Mouse (Mus musculus) CD4-positive, CD25-positive, alpha-beta regulatory T cell, adult 4 months (primary cell): ENCODE data around the gene Grm4. TPM values are rescaled to one million over a fixed set of nuclear protein-coding genes. Genes with fewer than 3 reads are reported as not detected.

Source experiments
- ATAC-seq: one replicate; pipeline ENCODE4 v1.8.0; 2017
- polyA plus RNA-seq, 2 experiments: library from polyadenylated mRNA; unstranded; fragments of 100-300 nt; shearing (Covaris generic); gene quantifications; one replicate each; pipeline ENCODE4 v1.2.1; 2017

Grm4 gene
- polyA plus RNA-seq, 2 experiments from 2014 or later: not detected

DNA sequence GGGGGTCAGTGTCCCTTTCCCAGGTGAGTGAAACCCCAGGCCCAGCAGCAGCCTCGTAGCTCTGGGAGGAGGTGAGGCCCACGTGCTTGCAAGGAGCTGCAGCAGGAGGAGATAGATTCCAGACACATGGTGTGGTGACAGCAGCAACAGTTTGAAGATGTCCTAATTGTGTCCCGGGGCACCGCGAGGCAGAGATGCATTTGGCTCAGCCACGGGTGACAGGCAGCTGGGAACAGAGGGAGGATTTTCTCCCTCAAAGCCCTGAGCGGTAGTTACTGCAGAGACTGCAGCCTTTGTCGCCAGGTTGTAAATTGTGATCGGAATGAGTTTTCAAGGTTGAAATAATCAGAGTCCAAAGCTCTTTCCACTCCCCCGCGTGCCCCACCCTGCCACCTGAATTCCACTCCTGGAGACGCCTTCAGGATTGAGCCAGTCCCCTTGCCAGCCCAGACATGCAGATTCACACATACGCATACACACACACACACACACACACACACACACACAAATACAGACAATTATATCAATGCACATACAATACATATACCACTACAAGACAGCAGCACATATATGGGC lies 78.6 kb downstream of the Grm4 start:
- no peak for ATAC-seq

DNA sequence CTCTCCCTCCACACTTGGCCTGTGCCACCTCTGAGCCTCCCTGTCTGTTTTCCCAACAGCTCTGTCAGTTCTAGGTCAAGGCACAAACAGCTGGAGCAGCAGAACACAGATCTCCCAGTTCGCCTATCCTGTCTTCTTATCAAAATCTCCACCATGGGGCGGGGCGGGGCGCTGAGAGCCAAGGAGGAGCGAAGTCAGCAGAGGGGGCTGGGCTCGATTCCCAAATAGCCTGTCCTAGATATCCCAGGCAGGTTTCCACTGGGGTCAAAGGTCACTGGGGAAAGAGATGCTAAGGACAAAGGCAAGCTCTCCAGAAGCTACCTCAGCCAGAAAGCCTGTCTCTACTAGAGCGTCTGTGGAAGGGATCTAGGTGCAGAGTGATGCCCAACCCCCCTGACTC lies 79.4 kb downstream of the Grm4 start:
- ATAC-seq: no peak

- no peak for ATAC-seq
Measured at GRCm38 (mm10) chr17:27435799-27436198, 85.4 kb downstream of the Grm4 start.

DNA sequence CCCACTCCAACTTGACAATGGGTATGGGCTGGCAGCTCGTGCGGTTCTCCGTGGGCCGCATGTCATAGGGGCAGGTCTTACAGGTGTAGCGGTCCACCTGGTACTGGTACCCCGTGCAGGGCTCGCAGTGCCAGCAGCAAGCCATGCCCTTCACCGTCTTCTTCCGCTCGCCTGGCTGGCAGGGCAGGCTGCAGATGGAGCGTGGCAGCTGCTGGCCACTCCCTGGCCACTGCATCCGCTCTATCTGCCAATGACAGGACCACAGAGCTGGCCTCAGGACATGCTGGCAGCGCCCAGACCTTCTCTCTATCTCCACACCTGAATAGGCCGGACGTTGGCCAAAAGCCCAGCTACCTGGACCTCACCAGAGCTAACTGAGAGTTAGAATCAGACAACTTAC lies 86.0 kb downstream of the Grm4 start:
- no peak for ATAC-seq

DNA sequence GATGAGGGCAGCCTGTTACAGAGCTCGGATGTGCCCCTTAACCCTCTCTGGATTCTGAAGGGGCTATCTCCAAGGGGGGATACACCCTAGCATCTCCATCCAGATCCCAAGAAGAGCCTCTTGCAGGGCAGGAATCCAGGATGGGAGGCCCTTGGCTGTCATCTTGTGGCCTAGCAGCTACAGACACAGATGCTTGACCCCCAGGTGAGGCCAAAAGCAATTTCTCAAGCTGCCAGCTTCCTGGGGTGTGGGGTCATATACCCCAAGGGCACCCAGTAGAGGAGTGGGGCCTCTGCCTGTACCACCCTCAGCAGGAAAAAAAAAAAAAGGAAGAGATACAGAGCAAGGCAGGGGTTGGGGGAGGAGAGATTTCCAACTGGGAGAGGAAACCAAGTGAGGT lies 87.1 kb downstream of the Grm4 start:
- ATAC-seq: no peak

DNA sequence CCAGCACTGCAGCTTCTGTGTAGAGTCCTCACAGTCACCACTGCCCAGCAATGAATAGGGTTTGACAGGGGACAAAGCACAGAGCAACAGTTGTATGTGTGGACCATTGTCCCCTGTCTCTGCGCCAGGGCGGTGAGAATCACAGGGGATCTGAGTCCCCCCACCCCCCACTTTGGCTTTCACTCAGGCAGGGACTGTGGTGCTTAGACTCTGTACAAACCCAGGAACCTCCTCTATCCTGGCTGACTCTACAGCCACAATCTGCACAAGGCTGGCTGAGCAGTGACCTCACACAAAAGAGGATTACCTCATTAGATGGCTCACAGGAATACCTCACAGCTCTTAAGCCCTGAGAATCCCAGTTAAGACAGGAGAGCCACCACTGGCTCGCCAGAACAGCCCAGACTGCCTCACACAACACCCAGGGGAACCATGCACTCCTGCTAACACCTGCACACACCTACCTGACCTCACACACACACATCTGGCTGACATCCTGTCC lies 88.0 kb downstream of the Grm4 start:
- ATAC-seq: no peak

- no peak for ATAC-seq
Measured at GRCm38 (mm10) chr17:27432145-27432650, 89.0 kb downstream of the Grm4 start.

DNA sequence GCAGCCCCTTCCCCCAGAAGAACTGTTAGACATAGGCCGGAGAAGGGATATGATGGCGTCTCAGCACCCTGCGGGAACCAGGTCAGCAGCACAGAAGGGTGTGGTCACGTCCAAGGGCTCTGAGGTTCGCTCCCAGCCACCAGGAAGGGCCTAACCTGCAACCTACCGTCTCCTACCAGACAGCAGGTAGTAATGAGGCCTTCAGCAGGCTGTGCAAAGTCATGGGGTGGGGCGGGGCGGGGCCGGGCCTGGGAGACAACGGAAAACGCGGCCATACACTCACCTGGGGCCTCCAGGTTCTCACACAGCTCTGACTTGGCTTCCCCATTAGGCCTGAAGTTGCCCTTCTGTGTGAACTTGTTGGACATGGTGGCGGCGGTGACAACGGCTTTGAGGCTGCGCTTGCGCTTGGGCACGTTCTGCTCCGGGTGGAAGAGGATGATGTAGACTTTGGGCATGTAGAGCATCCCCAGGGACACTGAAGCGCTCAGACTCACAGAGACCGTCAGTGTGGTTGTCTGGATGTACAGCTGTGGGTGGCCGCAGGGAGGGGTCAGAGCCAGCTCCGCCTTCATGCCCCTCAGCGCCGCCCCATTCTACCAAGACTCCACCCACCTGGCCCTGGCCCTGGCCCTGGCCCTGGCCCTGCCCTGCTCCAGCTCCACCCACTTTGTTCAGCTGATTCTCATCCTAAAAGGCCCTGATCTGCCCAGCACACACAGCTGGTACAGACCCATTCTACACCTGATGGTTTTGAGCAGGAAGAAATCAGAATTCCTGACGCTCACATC lies 90.0 kb downstream of the Grm4 start:
- ATAC-seq: no peak

DNA sequence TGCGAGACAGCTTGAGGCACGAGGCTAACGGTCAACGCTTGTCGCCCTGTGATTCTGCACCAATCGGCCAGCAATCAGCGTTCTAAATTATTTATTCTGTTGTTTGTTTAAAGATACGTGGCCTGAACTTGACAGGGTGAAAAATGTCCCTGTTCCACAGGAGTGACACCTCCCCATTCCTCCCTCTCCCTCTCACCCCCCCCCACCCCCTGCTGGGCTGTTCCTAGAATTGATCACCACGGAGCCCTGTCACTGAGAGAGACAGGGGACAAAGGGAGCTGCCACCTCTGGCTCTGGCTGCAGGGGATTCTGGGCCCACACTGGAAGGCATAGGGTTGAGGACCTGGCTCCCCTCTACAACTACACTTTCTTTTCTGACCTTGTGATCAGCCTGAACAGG lies 91.4 kb downstream of the Grm4 start:
- ATAC-seq: no peak

- ATAC-seq: no peak
Measured at GRCm38 (mm10) chr17:27425016-27425415, 96.2 kb downstream of the Grm4 start.

DNA sequence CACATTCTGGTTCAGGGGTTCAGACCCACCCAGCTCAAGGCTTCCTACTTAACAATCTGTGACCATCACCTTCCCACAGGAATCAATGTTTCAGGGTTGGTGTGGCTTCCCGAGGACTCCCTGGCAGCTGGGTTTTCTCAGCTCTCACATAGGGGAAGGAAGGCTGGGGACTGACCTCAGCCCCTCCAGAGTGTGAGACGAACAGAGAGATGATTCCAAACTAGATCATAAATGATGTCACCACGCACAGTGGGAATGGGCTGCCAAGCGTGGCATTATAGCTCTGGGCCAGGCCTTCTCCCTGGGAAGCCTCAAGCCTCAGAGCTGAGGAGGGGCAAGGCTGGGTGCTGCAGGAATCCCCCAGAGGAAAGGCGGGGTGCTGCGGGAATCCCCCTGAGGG lies 96.8 kb downstream of the Grm4 start:
- no peak for ATAC-seq

- no peak for ATAC-seq
Measured at GRCm38 (mm10) chr17:27422726-27423381, 98.3 kb downstream of the Grm4 start.

- ATAC-seq: no peak
Measured at GRCm38 (mm10) chr17:27422371-27422725, 98.9 kb downstream of the Grm4 start.

GRCm38 (mm10) chr17:27421837-27422236 lies 99.4 kb downstream of the Grm4 start:
- ATAC-seq: no peak

DNA sequence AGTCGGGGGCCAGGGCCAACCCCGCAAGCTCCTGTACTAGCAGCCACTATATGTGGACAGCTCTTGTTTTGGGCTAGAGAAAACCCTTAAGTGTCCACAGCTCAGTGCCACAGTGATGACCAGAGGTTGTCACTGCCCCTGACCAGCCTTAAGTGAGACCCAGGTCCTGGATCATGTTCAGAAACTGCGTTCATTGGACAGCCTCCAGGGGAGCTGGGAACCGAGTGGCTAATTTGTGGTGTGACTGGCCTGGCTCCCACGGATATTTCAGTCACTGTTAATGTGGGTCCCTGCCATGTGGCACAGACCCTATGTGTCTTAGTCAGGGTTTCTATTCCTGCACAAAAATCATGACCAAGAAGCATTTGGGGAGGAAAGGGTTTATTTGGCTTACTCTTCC lies 112.2 kb downstream of the Grm4 start:
- no peak for ATAC-seq

DNA sequence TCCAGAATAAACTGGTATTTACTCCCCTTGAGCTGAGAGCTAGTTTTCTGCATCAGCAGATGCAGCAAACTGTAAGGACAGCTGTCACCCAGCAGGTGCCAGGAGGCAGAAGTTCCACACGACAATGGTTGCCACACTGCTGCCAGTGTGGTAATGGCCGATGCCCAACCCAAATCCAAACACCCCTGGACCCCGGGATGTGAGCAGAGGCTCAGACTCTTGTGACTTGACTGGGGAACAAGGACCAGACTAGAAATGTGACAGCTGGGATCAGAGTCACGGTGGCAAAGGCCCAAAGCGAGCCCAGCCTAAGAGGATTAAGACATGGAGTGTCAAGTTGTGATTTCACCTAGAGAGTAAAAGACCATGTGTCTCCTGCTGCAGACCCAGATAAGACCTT lies 112.7 kb downstream of the Grm4 start:
- ATAC-seq: no peak

DNA sequence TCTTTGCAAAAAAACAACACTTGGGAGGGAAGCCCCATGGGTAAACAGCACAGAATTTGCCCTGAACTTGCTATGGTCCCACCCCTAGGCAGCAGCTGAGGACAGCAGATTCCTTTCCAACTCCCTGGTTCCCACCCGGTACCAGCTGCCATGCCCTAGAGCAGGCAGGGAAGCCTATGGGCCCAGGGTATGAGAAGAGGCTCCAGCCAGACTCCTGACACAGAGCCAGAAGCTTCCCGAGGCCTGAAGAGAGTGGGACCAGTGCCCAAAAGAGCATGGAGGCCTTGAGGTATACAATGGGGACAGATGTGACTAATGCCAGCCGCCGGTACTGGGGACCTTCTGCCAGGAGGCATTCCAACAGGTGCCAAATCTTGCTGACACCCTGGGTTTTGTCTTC lies 114.2 kb downstream of the Grm4 start:
- ATAC-seq: no peak

- no peak for ATAC-seq
Measured at GRCm38 (mm10) chr17:27405376-27406024, 115.7 kb downstream of the Grm4 start.

GRCm38 (mm10) chr17:27401200-27401599 lies 120.0 kb downstream of the Grm4 start:
- ATAC-seq: no peak

GRCm38 (mm10) chr17:27393931-27394330 lies 127.3 kb downstream of the Grm4 start:
- ATAC-seq: no peak

- no peak for ATAC-seq
Measured at GRCm38 (mm10) chr17:27393432-27393831, 127.8 kb downstream of the Grm4 start.

DNA sequence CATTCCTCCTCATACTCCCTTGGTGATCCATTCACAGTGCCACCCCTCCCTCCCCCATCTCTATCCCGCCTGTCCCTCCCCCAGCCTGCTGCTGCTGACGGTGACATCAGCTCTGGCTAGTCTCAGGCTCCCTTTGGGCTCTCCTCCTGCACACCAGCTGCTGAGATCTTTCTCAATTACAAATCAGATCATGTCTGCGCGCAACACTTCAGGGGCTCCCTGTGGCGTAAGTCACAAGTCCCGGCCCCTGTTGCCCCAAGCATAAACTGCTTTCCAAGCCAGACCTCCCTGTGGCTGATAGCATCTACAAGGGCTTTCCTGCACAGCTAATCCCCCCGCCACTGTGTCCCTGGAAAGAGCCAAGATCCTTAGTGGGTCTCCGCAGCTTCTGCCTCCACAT lies 128.3 kb downstream of the Grm4 start:
- no peak for ATAC-seq

- no peak for ATAC-seq
Measured at GRCm38 (mm10) chr17:27390019-27390418, 131.2 kb downstream of the Grm4 start.
